Mouse (Mus musculus): ENCODE measurements around the gene Cckbr.
"Not testable (repeated sequence)": the region's sequence is repeated elsewhere in the genome, so short reads cannot be mapped to it uniquely, and the experiment has no call there.

Gene Cckbr

DNA sequence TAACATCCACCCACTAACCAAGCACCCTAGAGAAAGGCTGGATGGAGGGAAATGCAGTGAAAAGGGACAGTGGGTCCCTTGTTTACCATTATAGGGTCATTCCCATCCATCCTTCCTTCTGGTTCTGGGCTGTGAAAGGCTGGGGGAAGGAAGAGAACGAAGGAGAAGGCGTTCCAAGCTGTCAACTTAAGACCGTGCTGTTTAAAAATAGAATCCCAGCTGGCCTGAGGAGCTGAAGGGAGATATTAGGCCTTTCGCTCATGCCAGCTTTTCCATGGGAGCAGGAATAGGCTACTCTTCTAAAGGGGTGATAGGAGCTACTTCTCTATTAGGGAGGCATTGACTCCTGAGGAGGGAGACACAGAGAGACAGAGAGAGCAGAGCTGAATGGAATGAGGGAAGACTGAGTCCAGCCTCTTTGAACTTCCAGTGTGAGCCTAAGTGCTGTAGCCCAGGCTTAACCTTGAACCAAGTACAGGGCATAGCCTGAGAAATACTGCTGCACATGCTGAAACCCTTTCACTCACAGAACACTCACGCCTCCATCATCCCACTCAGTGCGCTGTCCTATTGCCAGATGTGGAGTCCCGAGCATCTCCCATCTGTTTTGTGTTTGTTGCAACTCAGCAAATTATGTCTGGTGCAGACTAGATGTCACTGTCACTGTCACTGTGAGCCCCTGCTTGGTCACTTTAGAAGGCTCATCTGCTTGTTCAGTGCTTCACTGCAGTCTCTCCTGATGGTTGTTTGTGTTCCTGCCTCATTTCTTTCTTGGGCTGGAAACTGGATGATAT, 12.6 kb downstream of the Cckbr start:
- no peak for DNase-seq (ENCODE audit: low read depth)

DNA sequence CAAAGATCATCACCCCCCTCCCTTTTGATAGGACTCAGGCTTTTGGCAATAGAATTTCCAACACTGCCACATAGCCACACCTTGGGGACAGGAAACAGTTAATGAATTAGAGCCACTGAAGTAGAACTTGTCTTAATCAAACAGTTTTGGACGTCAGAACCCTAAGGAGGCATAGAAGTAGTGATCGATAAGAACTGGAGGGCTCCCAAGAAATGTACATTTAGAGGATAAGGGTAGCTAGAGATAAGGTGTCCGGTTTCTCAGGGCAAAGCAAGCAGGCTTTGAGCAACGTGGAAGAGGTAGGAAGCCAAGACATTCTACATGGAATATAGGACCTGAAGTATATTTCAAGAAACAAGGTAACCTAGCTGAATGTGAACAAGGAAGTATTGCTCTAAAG, 15.9 kb downstream of the Cckbr start:
- DNase-seq (ENCODE audit: low read depth): no peak

DNA sequence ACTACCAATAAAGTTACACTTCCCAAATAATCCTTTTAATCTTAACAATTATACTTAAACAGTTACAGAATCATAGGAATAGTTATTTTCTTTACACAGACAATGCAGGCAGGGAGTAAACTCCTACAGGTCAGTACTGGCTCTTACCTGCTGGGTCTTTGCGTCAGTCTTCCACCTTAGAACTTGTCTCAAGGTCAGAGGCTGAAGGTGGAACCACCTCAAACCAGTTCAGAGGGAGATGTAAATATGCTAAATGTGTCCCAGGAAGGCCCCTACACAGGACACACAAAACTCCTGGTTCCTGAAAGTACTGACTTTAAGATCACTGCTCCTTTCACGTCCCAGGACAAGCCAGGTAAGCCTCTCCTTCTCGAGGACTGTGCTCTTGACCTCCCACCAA, 19.5 kb downstream of the Cckbr start:
- no peak for DNase-seq (ENCODE audit: low read depth)

DNA sequence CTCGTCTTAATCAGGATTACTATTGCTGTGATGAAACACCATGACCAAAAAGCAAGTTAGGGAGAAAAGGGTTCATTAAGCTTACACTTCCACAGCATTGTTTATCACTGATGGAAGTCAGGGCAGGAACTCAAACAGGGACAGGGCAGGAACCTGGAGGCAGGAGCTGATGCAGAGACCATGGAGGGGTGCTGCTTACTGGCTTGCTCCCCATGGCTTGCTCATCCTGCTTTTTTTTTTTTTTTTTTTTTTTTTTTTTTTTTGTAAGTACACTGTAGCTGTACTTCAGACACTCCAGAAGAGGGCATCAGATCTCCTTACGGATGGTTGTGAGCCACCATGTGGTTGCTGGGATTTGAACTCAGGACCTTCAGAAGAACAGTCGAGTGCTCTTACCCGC, 27.8 kb downstream of the Cckbr start:
- DNase-seq (ENCODE audit: low read depth): not testable (repeated sequence)

DNA sequence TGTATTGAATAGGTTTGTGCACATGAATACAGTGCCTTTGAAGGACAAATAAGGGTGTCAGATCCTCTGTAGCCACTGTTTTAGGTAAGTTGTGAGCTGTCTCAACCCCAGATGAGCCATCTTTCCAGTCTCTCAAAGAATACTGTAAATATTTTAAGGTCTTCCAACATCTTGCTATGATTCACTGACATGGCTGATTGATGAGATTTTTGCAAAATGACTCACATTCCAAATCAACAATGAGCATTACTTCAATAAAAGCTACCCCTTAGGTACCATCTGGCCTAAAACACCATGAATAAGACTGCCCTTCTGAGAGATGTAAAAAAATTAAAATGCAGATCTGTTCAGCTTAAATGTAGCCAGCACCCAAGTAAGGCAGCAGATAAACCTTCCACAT, 33.0 kb downstream of the Cckbr start:
- no peak for DNase-seq (ENCODE audit: low read depth)

DNA sequence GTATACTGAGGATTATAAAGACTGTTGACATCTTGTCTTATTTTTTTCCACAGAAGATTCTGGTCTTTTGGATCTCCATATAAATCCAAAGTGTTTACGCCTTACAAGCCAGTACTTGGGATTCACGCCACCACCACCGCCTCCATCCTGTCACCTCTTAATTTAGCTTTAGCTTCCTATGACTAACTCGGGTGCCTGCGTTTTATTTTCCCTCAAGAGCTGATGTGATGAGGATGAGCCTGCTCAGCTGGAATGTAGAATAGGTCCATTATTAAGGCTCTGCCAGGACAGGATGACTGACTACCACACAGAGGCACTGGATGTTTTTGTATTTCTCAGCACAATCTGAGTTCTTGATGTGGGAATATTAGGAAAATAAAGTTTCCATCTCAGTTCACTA, 40.0 kb downstream of the Cckbr start:
- DNase-seq (ENCODE audit: low read depth): not testable (repeated sequence)

DNA sequence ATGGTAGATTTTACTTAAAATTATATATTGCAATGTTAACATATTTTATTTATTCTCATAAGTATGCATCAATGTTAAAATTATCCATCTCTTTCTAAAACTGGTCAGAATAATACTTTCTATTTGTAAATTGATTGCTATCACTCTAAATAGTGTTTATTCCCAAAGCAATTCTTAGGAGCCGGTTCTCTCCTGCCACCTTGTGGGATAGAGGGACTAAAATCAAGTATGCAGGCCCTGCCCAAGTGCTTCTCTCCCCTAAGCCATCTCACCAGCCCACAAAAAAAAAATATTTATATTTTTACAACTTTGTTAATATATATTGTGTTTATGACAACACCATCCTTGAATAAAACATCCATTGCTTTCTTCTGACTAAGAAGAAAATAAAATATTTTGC, 47.1 kb downstream of the Cckbr start:
- DNase-seq (ENCODE audit: low read depth): no peak

DNA sequence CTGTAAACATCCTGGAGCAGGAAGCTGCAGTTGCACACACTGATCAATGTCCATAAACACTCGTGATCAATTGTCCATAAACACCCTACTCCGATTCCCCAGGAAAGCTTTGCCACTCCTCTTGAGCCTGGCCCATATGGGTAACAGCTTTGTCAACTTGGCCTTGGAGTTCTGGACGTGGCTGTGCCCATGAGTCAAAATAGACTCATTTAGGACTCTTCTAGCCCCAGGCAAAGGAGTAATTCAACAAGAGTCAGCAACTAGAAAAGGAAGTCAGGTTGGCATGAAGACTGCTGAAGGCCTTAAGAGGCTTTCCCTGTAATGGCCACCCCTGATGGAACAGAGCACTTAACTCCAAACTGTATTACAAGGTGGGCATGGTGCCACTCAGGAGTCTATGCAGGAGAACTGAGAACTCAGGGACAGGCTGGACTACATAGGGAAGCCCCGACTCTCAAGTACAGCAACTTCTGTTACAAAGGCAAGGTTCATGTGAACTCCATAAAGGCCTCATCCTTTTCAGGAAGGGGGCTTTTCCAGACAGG, 49.3 kb downstream of the Cckbr start:
- no peak for DNase-seq (ENCODE audit: low read depth)

DNA sequence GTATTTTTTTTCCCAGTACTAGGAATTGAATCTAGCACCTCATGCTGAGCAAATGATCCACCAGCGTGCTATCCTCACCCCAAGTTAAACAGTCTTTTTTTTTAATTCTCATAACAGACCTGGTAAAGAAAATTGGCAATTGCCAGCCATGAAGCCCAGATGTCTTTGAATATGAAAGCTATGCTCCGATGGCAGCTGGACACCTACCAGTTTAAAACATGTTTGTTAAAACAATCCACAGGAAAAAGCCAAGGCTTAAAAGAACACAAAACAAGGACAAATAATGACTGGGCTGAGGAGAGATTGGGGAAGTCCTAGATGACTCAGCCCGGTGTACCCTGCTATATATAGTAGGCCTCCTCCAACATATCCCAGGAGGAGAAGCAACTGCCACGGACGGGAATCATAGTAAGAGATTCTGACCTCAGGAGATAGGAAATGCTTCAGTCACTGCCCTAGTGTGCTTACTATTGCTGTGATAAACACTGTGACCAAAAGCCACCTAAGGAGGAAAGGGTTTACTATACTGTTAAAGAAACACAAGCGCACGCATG, 49.9 kb downstream of the Cckbr start:
- DNase-seq (ENCODE audit: low read depth): peak; percentile 11

DNA sequence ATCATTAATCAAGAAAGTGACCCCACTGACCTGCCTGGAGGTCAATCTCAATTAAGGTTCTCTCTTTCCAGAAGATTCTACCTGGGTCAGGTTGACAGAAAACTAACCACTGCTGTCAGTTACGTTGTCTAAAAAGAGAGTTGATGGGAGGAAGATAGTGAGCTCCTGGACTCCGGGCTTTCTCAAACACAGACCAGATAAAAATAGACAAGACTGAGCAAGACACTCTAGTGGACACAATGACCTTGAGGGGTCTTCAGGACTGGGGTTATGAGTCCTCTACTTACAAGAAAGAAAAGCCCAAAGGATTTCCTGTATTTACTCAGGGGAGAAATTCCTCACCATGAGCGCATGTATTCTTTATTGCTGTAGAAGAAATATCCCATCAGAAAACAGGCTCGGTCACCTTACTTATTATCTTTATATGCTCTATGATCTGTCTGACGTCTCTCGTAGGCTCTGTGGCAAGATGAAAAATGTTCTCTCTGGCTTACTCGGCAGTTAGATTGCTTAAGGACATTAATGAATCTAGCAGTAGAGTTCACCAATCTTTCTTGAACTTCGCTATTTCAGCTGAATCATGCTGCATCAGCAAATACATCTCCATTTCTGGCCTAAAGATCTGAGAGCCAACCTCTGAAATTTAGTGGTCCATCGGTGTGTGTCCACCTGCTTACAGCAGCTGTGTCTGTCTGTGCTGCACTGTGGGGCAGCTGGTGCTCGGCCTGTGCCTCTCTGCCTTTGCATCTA, 51.3 kb downstream of the Cckbr start:
- DNase-seq (ENCODE audit: low read depth): peak; percentile 17

DNA sequence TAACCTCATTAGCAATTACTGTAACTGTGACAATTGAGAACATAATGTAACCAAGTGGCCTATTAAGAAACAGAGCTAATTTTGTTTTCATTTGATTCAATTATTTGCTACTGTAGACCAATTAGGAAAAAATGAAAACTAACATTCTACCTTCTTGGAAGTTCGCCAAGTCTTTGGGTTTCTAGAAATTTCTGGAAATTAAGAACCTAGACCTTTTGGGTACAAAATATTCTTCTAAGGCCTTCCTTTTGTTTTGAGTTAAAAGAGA, 51.8 kb downstream of the Cckbr start:
- no peak for DNase-seq (ENCODE audit: low read depth)

DNA sequence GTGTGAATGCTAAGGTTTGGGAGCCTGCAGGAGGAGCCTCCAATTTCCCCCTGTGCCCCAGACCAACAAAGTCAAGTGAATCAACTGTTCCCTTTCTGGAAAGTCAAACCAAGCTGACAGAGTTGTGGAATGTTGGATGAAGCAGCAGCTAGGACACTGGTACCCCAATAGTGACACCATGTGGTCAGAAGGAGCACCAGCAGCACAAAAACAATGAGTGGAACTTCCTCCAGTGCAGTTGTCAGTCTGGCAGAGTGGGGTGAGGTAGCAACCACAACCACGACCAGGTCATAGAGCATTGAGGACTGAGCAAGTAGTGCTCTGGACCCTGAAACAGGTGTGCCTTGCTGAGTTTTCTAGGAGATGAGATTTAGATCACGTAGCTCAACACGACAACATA, 52.3 kb downstream of the Cckbr start:
- DNase-seq (ENCODE audit: low read depth): peak; percentile 57

DNA sequence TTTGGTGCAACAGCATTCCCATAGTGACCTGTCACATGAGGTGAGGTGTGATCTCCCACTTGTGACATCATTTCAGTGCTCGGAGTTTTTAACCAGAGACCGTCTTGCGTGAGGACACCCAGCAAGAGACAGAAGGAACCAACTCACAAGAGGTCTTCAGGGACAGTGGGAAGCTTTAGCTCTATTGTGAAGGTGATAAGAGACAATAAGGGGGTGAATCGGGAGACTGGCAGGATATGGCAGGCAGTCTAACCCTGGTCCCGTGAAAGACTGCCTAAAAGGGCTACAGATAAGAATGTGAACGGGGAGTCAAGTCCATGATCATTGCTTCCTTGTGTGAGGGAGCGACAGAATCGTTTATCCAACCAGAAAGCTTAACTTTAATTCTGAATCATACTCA, 52.8 kb downstream of the Cckbr start:
- DNase-seq (ENCODE audit: low read depth): no peak

DNA sequence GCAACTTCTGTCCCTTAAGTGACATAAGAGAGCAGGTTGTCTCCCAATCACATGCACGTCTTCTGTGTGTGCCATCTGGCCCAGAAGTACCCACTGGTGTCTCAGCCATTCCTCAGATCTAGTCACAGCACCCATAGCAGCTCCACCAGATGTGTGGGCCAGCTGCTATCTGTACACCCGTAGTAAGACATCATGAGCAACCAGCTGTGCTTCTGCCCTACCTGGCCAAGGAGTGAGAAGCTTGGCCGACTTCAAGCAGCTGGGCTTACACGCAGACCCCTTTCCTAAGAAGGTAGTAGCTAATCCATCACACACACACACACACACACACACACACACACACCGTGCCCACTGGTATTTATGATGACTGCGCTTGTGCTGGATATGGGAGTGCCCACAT, 53.7 kb downstream of the Cckbr start:
- DNase-seq (ENCODE audit: low read depth): no peak

DNA sequence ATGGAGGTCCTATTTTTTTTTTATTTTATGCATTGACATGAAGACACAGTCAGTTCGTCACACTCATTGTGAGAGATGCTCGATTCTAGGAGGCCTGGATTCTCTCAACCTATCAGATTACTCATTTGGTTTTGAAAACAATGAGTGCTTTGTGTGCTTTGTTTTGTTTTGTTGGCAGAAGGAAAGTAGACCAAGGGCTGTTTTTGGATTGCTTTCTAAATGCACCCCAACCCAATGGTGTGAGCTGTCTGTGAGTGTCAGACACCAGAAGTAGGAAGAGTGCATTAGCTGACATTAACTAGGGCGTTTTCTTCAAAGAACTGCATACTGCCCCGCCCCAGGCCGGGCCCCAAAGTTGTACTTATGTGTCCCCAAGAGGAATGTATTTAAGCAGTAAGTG, 54.5 kb downstream of the Cckbr start:
- no peak for DNase-seq (ENCODE audit: low read depth)

DNA sequence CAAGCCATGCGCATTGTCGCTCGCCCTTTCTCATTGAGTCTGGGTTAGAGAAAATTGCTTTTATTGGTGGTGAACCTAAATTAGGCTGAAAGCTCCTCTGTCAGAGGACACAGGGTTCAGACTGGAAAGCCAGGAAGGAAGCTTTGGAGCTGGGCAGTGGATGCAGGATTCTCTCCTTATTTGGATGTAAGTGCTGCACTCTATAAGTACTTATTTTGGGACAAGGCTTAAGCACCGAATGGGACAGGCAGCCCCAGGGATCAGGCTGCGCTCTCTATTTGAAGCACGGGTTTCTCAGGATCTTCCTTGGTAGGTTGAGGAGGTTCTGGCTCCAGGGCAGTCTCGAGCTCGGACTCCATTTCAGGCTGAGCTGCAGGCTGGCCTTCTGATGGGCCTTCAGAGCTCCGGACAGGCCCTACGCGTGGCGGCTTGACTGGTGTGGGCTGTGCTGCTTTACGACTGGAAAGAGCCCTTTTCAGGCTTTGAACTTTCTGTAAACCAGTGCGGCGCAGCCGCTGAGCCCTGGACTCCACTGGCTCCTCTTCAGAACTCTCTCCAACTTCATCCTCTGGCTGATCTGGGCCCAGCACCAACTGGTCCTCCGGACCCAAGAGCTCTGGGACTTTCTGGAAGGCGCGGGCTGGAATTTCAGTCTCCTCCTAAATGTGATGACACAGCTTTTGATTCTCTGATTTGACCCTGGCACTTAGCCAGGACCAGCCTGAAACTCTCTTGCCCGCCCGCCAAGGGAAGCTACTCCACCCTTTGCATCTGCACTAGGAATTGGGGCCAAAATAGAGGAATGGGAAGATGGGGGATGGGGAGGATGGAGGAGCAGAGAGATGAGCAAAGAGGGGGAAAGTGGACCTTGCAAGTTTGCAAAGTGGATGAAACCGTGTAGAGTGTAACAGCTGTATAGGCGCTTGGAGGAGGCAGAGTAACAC, 55.3 kb downstream of the Cckbr start:
- no peak for DNase-seq (ENCODE audit: low read depth)

DNA sequence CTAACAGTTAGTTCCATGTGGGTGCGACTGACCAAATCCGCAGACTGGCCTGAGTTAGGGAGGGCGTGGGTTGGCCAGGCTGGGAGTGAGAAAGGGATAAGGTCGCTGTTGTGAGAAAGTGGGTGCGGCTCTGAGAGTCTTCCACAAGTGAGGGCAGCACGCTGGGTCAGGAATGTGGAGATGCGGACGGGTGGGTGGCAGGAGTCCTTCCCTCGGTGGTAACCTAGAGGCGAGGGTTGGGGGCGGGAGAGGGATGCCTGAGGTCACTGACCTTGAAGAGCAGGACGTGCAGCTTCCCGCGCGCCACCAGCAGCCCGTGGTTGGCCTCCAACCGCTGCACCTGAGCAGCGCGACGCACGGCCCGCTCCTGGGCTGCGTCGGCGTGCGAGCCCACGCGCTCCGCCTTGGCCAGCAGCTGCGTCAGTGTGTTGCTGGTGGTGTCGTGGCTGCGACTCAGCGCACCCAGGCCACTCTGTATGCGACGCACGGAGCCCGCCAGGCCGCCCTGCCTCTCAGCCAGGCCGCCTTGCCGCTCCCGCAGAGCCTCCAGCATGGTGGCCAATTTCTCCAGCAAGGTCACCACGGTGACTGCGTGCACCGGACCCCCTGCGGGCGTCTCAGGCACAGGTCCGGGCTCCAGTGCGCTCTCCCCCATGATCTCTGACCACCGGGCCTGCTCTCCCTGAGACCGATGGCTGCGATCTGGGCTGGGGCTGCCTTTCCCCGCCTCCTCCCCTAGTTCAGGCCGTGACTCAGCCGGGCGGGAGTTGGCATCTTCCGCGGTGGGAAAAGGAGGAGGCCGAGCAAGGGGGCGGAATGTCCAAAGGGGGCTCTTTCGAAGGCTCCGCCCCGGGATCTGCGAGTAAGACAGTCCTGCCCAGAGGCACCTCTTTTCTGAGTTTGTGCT, 56.2 kb downstream of the Cckbr start, which contains the start of gene Cavin3:
Cavin3 (minus strand) TSS at position 796 of the 907 bp plus-strand sequence.
- DNase-seq (ENCODE audit: low read depth): no peak

DNA sequence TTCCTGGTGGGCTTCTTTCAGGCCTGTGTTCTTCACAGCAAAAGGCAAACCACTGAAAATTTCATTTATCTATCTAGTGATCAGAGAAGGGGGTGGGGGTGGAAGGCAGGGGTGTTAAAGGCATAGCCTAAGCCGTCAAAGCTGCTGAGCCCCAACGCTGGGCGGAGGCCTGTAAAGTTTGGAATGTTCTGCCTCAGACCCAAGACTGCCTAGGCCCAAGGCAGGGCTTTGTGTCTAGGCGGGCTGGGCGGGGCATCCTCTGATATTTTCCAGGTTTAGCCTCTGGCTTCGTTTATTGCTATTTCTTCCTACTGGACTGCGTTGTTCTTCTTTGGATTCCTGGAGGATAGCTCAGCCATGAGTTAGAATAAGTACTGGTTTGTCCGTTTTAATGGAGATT, 56.9 kb downstream of the Cckbr start:
- no peak for DNase-seq (ENCODE audit: low read depth)

DNA sequence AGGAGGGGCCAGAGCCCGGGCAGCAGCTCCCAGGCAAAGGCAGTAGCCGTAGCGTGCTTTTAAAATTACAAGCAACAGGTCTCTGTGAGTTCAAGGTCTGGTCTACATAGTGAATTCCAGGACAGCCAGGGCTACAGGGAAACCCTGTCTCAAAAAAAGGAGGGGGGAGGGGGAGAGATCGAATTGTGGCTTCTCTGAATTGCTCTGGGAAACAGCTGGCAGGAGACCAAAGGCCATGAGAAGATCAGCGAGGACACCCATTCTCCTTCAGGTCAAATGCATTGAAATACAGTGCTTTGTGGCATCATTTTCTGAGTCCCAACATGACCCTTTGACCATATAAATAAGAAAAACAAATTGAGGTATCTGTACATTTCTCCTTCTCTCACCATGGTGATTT, 59.5 kb downstream of the Cckbr start:
- DNase-seq (ENCODE audit: low read depth): no peak

DNA sequence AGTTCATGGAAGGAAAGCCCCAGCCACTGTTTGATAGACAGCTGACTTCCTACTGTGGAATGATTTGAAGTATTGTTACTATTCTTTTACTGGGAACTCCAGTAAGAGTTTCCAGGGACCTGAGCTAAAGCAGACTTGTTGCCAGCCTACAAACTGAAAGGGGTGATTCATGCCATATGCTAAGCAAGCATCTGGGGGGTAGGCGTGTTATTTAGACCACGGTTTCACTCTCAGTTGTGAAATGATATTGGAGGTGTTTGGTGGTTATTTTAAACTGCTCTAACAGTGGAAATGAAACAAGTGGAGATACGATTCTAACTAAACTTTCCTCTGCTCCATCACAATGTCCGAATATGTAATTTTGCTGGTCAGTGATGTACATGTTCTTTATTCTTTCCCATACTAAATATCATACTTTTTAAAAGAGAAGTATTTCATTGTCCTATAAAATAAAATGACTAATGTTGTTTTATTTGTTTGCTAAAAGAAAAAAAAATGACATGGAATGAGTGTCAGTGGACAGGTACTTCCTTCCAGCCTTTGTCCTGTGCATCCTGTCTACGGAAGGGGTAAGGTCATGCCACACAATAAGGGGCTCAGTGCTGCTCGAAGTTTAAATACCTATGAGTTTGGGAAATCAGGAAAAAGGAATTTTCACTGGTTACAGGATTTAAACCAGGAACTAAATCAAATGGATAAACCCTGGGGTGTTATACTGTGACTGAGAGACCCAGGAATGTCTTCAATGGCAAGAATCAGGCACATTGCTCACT, 61.8 kb downstream of the Cckbr start:
- no peak for DNase-seq (ENCODE audit: low read depth)
